Mouse (Mus musculus) Muller cell, postnatal 12 days (primary cell): ENCODE results near the gene Vps4a.

ENCODE experiments used
- DNase-seq: peaks from one replicate; pipeline ENCODE4 v3.0.0-alpha.2; 2015; ENCODE audit errors: inconsistent ontology term

Gene Vps4a

DNA sequence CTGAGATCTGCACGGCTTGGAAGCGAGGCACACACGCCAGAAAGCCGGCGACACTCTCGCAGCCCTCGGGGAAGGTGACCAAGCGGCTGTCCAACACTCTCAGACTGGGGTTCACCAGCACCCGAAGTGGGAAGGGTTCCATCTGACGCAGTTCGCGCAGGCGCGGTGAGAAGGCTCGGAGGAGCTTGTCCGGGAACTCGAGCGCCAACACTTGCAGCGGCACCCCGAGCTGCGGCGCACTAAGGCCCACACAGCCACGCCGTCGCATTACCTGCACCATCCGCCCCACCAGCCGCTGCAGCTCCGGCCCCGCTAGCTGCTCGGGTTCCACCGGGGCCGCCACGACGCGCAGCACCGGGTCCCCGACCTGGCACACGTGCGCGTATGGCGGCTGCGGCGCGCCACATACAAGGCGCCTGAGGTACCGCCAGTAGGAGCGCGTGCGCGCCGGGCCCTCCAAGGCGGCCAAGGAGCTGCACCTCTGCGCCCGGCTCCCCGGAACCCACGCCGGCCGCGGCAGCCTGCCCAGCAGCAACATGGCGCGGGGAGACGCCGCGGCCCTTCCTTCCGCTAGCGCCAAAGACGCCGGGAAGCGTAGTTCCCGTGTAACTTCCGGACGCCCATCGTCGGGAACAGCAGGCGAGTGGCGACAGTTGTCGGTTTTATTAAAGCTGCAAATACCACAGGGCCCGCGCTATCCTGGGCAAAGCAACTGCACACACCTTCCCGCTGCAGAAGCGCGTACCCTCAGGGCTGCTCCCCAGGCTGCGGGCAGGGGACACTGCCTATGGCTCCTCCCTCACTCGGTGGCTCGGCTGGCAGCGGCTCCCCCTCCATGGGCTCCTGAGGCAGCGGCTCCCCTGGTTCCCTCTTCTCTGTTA is 17.3 kb downstream of the Vps4a start, which contains the start of gene Pdf:
TSS of gene Pdf (minus strand) at position 554 of the 881 bp plus-strand sequence.
- peak; percentile 85 for DNase-seq

GRCm38 (mm10) chr8:107049480-107049879 is 18.5 kb downstream of the Vps4a start:
- no peak for DNase-seq

- DNase-seq = no peak
These were observed 21.0 kb downstream of the Vps4a start for GRCm38 (mm10) chr8:107052046-107052445.

DNA sequence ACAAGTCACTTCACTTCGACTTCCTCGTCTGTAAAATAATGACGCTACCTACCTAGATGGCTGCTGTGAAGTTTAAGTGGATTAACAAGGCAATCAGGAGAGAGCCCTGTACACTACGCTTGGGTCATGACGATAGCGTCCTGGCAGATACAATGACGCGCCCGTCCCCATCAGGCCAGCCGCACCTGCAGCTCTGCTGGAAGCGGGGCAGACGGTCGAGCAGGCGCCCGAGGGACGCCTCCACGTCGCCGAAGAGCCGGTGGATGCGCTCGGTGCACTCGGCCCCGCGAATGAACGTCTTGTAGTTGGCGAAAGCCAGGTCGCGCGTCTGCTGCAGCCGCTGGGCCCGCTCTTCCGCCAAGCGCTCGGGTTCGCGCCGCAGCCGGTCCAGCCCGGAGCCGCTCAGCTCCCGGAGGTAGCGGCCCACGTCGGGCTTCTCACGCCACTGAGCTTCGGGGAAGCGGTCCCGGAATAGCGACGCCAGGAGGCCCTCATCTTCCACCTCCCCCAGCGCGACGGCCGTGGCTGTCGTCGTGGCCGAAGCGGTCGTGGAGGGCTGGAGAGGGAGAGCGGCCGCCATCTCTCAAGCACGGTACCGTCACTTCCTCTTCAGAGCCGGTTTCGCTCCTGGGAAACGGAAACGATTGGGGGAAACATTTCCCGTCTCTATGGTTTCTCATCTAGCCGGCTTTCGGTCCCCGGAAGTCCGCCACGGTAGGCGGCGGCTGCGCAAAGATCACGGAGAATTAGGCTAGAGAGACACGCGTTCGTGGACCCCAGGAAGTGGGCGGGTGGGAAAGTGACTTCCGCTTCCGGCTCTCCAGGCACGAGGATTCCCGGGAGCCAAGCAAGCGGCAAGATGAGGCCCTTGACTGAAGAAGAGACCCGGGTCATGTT is 25.3 kb downstream of the Vps4a start, which contains the start of the genes Cog8 and Nip7:
TSS of gene Cog8 (minus strand) at position 614 of the 897 bp plus-strand sequence.
TSS of gene Nip7 (plus strand) at position 802 of the 897 bp plus-strand sequence.
- DNase-seq = peak; percentile 99

GRCm38 (mm10) chr8:107056973-107057369 is 25.9 kb downstream of the Vps4a start:
- no peak for DNase-seq

DNA sequence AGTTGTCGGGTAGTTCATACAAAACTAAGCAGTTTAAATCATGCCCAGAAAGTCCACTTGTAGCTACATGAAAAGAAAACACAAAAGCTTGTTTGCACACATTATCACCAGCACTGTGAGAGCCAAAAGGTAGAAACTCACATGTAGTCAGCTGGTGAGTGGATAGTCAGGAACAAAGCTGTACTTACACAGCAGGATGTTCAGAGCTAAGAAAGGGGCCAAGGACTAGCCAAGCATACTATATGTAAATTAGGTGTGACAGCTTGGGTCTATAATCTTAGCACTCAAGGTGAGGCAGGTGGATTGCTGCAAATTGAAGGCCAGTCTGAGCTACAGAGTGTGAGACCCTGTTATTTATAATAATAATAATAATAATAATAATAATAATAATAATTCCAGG is 31.6 kb downstream of the Vps4a start:
- no peak for DNase-seq

GRCm38 (mm10) chr8:107065511-107066496 is 34.8 kb downstream of the Vps4a start, which contains the start of gene Tmed6:
Tmed6 (minus strand) TSS chr8:107065644.
- no peak for DNase-seq

DNA sequence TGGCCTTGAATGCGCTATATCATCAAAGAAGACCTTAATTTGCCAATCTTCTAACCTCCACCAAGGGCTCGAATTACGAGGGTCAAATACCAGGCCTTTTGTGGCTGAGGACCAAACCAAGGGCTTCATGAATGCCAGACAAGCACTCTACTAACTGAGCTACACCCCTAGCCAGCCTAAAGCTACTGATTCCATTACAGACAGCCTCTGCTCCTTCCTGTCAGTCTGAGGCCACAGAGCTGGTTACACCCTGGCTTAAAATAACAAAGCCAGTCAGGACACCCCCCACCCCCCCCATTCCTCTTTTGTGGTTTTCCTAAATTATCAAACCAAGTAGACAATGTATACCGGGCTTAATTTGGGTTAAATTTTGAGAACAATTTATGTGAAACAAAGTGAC is 42.7 kb downstream of the Vps4a start:
- no peak for DNase-seq

- no peak for DNase-seq
These were observed 43.1 kb downstream of the Vps4a start for GRCm38 (mm10) chr8:107074128-107074527.

DNA sequence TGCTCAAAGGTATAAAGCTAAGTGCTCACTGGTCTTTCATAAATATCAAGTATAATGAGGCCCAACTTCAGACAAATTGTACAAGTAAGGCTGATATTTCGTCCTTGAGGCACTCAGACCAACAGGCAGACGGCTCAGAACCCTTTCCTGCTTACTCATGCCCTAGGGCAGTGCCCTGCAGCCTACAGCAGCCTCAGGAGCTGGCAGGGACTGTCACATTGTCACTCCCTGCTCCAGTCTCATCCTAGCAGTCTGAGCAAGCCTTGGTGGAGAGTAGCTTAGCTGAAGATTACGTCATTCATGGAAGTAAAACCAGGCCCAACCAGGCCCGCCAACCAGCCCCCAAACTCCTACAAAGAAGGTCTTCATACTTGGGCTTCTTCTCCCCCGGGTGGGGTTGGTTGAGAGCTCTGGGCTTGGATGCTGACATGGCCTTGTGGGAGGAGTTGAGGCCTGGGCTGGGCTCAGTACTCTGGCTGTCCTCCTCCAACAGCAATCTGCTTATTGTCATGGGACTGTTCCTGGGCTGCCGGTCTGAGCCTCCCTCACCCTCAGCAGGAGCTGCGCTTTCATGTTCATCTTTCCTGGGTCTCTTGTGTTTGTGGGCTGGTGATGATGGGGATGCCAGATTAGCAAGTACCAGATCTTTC is 45.3 kb downstream of the Vps4a start:
- DNase-seq = no peak

DNA sequence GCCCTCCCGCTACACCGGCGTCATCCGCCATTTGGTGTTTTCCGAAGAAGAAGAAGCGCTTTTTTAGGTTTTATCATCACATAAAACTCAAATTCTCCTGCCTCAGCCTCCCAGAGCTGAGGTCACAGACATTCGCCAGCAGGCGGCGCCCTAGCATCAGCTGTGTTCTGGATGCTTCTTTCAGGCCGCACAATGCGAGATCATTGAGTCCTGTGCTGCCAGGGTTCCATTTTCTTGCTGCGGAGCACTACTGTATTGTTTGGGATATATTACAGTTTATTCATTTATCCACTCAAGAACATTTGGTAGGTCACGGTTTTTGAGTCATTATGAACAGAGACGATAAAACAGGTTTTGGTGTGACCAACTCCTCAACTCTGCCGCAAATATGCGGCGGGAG is 54.3 kb downstream of the Vps4a start:
- no peak for DNase-seq

- no peak for DNase-seq
These were observed 55.0 kb downstream of the Vps4a start for GRCm38 (mm10) chr8:107086018-107086417.

GRCm38 (mm10) chr8:107088526-107089063 is 57.6 kb downstream of the Vps4a start:
- no peak for DNase-seq

GRCm38 (mm10) chr8:107090531-107090930 is 59.5 kb downstream of the Vps4a start:
- DNase-seq = no peak
